Mouse (Mus musculus) forebrain, embryonic 11.5 days (tissue): ENCODE results near the gene Mbip. TPM values are rescaled to one million over a fixed set of nuclear protein-coding genes. Genes with fewer than 3 reads are reported as not detected.

Source experiments
- polyA plus RNA-seq: library from polyadenylated mRNA; unstranded; fragments of >200 nt; fragmentation: Nextera tagmentation; extraction: Ambion mirVana; gene quantifications from 2 replicates; pipeline ENCODE4 v1.2.1, GENCODE M21; 2014

Gene Mbip
- polyA plus RNA-seq, 1 experiment from 2014 or later: 68.8 TPM

Other genes with a start within 250 kb of the Mbip start
- gene Nkx2-1, start 191.0 kb upstream of the Mbip start, polyA plus RNA-seq: 36.6 and 45.7 TPM in 2 replicates